Mouse (Mus musculus) adrenal gland, adult 2 months (tissue): ENCODE measurements around the gene Ush1g. TPM values are rescaled to one million over a fixed set of nuclear protein-coding genes. Genes with fewer than 3 reads are reported as not detected.

ENCODE experiments used
- DNase-seq: peaks from one replicate; pipeline ENCODE4 v3.0.0; 2021
- polyA plus RNA-seq: library from polyadenylated mRNA; depleted of rRNA; stranded (reverse); fragments of >200 nt; gene quantifications from 2 replicates; pipeline ENCODE4 v1.2.3, GENCODE M21; 2012; rRNA removed
- total RNA-seq, 2 experiments: library from RNA; stranded (reverse); gene quantifications; 2 replicates each; pipeline ENCODE4 v1.2.3; 2021

The Ush1g gene
- total and polyA plus RNA-seq, 3 experiments: 0.49 to 0.69 (median 0.52) TPM

- peak; percentile 77 for DNase-seq
These were observed 51.5 kb downstream of the Ush1g start for GRCm38 (mm10) chr11:115270148-115270861.

DNA sequence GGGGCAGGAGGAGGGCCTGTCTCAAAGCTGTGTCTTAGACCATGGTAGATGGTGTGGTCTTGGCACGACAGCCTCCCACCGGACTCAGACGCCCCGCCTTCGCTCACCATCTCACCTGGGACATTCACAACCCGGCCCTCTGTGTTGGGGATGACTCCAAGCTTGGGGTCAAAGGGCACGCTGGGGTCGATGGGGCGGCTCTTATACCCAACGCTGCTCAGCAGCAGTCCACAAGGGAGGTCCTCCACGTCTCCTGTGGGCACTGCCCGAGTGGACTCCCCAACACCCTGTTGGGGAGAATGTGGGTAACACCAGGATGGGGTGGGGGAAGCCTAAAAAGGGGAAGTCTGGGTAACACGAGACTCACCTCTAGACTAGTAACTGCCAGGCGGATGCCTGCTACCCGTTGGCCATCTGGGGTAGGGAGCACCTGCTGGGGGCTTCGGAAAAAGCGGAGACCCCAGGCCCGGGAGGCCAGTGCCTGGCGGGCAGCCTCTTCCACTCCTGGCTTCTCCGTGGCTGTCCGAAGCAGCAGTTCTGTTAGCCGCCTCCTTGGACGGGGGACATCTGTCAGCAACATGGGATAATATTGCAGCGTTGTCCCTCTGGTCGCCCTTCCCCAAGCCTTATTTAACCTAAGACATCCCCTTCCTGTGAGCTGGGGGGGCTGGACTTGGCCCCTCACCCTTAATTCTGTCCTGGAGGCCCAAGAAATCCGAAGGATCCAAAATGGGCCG lies 52.3 kb downstream of the Ush1g start:
- DNase-seq: no peak

GRCm38 (mm10) chr11:115267958-115268357 lies 53.9 kb downstream of the Ush1g start:
- DNase-seq: peak; percentile 44

DNA sequence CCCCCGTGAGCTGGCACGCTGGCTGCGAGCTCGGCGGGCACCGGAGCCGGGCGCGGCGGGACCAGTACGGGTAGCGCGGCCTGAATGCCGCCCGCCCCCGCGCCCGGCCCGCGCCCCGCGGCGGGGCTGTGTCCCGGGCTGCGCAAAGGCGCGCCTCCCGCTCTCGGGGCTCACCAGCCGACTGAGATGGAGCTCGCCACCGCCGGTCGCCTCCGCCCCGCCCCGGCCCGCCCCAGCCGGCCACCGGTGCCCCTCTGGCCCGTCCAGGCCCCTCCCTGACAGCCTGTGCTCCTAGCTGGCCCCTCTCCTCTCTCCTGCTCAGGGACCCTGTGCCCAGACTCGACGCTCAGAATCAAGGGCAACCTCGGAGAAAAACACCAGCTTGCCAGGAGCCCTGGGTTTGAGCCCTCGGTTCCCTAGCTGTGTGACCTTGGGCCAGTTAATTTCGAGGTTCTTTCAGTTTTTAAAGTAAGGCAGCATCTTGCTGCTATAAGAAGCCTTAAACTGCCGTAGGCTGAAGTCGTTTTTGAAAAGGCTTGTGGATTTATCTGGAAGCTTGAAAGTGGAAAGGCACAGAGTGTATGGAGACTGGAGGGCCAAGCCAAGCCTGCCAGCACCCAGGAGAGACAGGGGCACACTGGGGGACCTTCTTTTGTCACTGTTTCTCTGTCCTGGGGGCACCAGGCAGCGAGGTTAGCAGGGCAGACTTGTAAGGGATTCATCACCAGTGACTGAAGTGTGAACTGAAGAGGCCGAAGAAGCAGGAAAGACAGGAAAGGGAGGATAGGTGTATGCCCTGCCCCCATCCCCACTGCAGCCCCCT lies 54.6 kb downstream of the Ush1g start, which contains the start of gene Grin2c:
Gene Grin2c (minus strand): TSS at position 183 of the 823 bp plus-strand sequence.
- DNase-seq: peak; percentile 75

DNA sequence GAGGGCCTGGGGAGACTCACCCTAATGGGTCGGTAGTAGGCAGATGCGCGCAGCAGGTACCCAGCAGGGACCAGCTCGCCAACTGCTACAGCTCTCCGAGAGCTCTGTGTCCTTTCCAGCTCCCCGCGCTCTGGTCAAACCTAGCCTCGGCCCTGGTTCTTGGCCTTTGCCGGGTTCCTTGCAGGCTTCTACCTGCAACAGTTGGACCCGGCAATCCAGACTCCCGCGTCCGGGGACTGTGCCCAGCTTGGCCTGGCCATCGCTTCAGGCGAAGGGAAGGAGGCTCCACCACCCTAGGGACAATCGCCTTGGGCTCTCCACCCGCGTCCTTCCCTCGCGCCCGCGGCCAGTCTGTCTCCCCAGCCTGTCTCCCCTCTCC lies 55.5 kb downstream of the Ush1g start:
- DNase-seq: peak; percentile 71

DNA sequence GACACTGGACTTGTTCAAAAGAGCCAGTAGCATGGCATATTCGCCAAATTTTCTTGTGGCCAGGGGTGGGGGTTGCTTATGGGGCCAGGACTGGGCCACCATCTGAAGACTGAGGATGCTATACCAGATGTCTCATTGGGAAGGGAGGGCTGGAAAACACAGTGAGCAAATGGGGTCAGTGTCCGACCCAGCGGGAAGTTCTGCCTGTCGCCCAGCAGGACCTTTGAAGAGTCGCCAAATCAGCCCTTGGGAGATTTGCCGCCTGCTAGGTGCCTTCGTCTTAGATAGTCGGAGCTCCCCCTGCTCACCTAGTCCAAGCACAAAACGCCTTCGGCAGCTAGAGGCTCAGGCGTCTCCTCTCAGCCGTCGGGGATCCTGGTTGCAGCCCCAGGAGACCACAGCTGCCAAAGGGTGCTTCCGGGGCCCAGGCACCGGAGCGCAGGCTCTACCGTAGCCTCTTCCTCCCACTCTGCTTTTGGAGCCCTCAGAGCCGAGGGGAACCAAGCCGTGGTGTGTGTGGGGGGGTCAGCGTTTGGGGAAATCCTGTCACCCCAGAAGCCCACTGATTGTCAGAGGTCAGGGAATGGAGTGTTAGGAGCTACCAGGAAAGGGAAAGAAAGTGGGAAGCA lies 56.0 kb downstream of the Ush1g start:
- peak; percentile 33 for DNase-seq

Other genes with a start within 250 kb of the Ush1g start
- gene Rab37, start 230.6 kb downstream of the Ush1g start, total RNA-seq: under 1 TPM; 0.55 to 0.58 TPM
- gene Rab37, start 230.6 kb downstream of the Ush1g start, polyA plus RNA-seq: 0.15 and 0.36 TPM in 2 replicates
- under 1 TPM; 0.55 to 0.90 TPM for gene Cd300lf, start 188.0 kb downstream of the Ush1g start, total RNA-seq
- gene Cd300lf, start 188.0 kb downstream of the Ush1g start, polyA plus RNA-seq: 1.00 and 1.3 TPM in 2 replicates
- gene Slc9a3r1, start 158.7 kb downstream of the Ush1g start, total RNA-seq: 10 to 100 TPM; 15.6 to 26.2 TPM
- gene Slc9a3r1, start 158.7 kb downstream of the Ush1g start, polyA plus RNA-seq: 14.8 and 15.0 TPM in 2 replicates
- gene Tmem104, start 134.6 kb downstream of the Ush1g start, total RNA-seq: 10 to 100 TPM; 23.7 to 27.9 TPM
- 26.5 and 34.7 TPM in 2 replicates for gene Tmem104, start 134.6 kb downstream of the Ush1g start, polyA plus RNA-seq
- 10 to 100 TPM; 20.0 to 29.2 TPM for gene Nat9, start 134.2 kb downstream of the Ush1g start, total RNA-seq
- 12.0 and 16.2 TPM in 2 replicates for gene Nat9, start 134.2 kb downstream of the Ush1g start, polyA plus RNA-seq
- 1 to 10 TPM; 2.3 to 9.4 TPM for gene Grin2c, start 54.8 kb downstream of the Ush1g start, total RNA-seq
- 13.8 and 25.5 TPM in 2 replicates for gene Grin2c, start 54.8 kb downstream of the Ush1g start, polyA plus RNA-seq
- 1,000 to 10,000 TPM; 1,196 to 1,476 TPM for gene Fdxr, start 45.0 kb downstream of the Ush1g start, total RNA-seq
- 2,178 and 2,420 TPM in 2 replicates for gene Fdxr, start 45.0 kb downstream of the Ush1g start, polyA plus RNA-seq
- 10 to 100 TPM; 56.7 to 76.5 TPM for gene Fads6, start 24.4 kb downstream of the Ush1g start, total RNA-seq
- 87.7 and 93.1 TPM in 2 replicates for gene Fads6, start 24.4 kb downstream of the Ush1g start, polyA plus RNA-seq
- gene Otop2, start 14.9 kb downstream of the Ush1g start, total RNA-seq: not detected
- gene Otop2, start 14.9 kb downstream of the Ush1g start, polyA plus RNA-seq: 0.12 TPM in 1 of 2 replicates, not detected in the other
- not detected for gene Otop3, start 12.7 kb upstream of the Ush1g start, total RNA-seq
- 0.07 TPM in 1 of 2 replicates, not detected in the other for gene Otop3, start 12.7 kb upstream of the Ush1g start, polyA plus RNA-seq
- 10 to 100 TPM; 23.8 to 25.0 TPM for gene Hid1, start 45.7 kb upstream of the Ush1g start, total RNA-seq
- gene Hid1, start 45.7 kb upstream of the Ush1g start, polyA plus RNA-seq: 27.1 and 27.3 TPM in 2 replicates
- 100 to 1,000 TPM in 1 of 2 experiments, 10 to 100 TPM in 1; 67.8 to 169 TPM for gene Cdr2l, start 59.9 kb upstream of the Ush1g start, total RNA-seq
- gene Cdr2l, start 59.9 kb upstream of the Ush1g start, polyA plus RNA-seq: 63.0 and 75.9 TPM in 2 replicates
- gene Mrpl58, start 81.7 kb upstream of the Ush1g start, total RNA-seq: 100 to 1,000 TPM; 163 to 165 TPM
- 96.1 and 100 TPM in 2 replicates for gene Mrpl58, start 81.7 kb upstream of the Ush1g start, polyA plus RNA-seq
- gene Atp5h, start 97.9 kb upstream of the Ush1g start, total RNA-seq: 100 to 1,000 TPM; 734 to 761 TPM
- gene Atp5h, start 97.9 kb upstream of the Ush1g start, polyA plus RNA-seq: 14.2 and 14.9 TPM in 2 replicates
- 10 to 100 TPM; 52.1 to 72.0 TPM for gene Kctd2, start 98.1 kb upstream of the Ush1g start, total RNA-seq
- 62.9 and 80.0 TPM in 2 replicates for gene Kctd2, start 98.1 kb upstream of the Ush1g start, polyA plus RNA-seq
- gene Trim80, start 118.5 kb upstream of the Ush1g start, total RNA-seq: under 1 TPM; 0.14 to 0.52 TPM
- gene Trim80, start 118.5 kb upstream of the Ush1g start, polyA plus RNA-seq: 0.55 and 0.59 TPM in 2 replicates
- under 1 TPM in 1 of 2 experiments, not detected in 1; 0.26 TPM for gene Slc16a5, start 140.4 kb upstream of the Ush1g start, total RNA-seq
- 0.32 TPM in 1 of 2 replicates, not detected in the other for gene Slc16a5, start 140.4 kb upstream of the Ush1g start, polyA plus RNA-seq
- 10 to 100 TPM in 1 of 2 experiments, 1 to 10 TPM in 1; 6.3 to 11.5 TPM for gene Armc7, start 153.6 kb upstream of the Ush1g start, total RNA-seq
- gene Armc7, start 153.6 kb upstream of the Ush1g start, polyA plus RNA-seq: 17.1 and 17.8 TPM in 2 replicates
- 100 to 1,000 TPM; 124 to 154 TPM for gene Nt5c, start 169.8 kb upstream of the Ush1g start, total RNA-seq
- gene Nt5c, start 169.8 kb upstream of the Ush1g start, polyA plus RNA-seq: 68.4 and 73.4 TPM in 2 replicates
- 100 to 1,000 TPM in 1 of 2 experiments, 10 to 100 TPM in 1; 71.8 to 109 TPM for gene Jpt1, start 192.3 kb upstream of the Ush1g start, total RNA-seq
- gene Jpt1, start 192.3 kb upstream of the Ush1g start, polyA plus RNA-seq: 100 and 102 TPM in 2 replicates
- gene Sumo2, start 214.2 kb upstream of the Ush1g start, total RNA-seq: 100 to 1,000 TPM; 241 to 251 TPM
- 15.9 and 18.9 TPM in 2 replicates for gene Sumo2, start 214.2 kb upstream of the Ush1g start, polyA plus RNA-seq
- gene Nup85, start 242.4 kb upstream of the Ush1g start, total RNA-seq: 10 to 100 TPM; 32.5 to 46.0 TPM
- 24.7 and 28.9 TPM in 2 replicates for gene Nup85, start 242.4 kb upstream of the Ush1g start, polyA plus RNA-seq